Mouse (Mus musculus): ENCODE results near the gene Macrod1.
"Not testable (repeated sequence)": the region's sequence is repeated elsewhere in the genome, so short reads cannot be mapped to it uniquely, and the experiment has no call there.

Macrod1 gene

DNA sequence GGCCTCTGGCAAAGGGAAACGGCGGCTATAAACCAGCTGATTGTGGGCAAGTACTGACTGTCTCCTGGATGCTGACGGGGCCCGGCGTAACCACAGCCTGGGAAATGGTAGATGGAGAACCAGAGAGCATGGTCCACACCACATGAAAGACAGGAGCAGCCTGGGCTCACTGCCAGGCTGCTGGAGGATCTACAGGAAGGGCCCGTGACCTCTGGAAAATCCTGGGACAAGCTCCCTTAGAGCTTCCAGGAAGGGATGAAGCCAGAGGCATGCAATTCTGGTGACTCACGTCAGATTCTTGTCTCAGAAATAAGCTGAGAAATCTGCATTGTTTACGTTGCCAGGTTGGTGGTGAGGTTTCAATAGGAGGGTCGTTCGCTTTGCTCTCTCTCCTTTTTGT is 1.8 kb upstream of the Macrod1 start:
- intact Hi-C loops (cut with DNase I), result no loop called here

DNA sequence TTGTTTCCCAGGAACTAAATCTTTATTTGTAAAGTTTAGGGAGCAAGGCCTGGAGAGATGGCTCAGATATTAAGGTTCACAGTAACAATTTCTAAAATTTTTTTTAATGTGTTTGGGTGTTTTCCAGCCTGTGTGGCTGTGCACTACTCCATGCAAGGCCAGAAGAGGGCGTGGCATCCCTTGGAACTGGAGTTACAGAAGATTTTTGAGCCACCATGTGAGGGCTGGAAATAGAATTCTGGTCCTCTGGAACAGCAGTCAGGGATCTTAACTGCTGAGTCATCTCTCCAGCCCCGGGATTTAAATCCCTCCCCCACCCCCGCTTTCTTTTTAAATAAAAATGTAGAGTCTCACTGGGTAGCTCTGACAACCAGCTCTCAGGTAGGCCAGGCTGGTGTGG is 1.4 kb upstream of the Macrod1 start:
- intact Hi-C loops (cut with DNase I), result no loop called here

DNA sequence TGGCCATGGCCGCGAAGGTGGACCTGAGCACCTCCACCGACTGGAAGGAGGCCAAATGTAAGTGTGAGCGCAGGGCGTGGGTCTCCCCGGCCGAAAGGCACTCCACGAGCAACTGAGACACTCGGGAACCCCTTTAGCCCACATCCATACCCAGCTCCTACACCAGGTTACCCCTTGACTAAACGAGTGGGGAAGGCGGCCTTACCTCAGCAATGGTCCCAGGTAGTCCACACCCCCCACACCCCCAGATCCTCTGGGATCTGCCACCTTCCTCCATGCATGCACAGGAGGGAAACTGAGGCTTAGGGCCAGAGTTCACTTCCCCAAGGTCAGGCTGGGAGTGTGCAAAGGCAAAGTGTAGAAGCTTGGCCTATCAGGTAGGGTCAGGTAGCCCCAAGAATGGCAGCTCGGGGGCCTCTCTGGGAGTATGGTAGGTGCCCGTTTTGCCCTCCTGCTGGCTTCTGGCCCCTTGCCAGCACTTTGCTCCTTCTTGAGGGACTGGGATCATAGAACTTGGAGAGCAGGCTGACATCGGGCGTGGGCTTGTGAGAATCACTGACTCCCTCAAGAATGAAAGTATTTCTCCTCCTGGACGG is 614 bp downstream of the Macrod1 start:
- intact Hi-C loops (cut with DNase I), result no loop called here

DNA sequence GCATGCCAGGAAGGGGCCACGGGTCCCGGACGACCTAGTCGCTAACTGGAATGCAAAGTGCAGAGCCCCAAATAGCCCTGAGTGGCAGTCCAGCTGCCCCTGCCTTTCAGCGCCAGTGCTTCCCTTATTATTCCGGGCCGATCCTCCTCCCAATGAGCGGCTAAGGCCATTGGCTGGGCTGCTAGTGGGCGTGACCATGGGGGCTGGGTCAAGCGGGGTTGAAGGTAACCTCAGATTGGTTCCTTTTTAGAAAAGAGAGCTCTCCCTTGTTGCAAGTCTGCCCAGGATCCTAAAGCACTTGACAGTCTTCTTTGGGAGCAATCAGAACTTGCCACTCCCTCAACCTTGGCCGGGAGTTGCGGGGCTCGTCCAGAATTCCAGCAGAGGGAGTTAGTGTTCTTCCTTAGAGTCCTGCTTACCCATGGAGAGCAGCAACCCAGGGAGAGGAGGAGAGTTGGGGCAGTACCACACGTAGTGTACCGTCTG is 1.2 kb downstream of the Macrod1 start:
- intact Hi-C loops (cut with DNase I), result no loop called here

DNA sequence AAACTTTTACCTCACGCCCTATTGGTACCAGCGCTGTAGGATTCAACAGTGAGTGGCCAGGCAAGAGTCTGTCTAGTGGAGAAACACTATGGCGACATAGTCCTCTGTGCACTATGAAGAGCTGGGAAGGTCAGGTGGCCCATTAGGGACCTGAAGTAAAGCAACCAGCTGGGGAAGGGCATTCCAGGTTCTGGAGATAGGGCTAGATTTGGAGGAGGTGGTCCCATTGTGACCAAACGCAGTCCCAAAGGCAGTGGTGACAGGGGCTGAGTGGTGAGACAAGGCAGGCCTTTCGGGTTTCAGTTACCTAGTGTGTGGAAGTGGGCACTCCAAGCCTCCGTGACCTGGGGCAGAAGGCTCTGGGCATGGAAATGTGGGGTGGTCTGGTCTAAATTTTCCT is 1.9 kb downstream of the Macrod1 start:
- intact Hi-C loops (cut with DNase I), result no loop called here

DNA sequence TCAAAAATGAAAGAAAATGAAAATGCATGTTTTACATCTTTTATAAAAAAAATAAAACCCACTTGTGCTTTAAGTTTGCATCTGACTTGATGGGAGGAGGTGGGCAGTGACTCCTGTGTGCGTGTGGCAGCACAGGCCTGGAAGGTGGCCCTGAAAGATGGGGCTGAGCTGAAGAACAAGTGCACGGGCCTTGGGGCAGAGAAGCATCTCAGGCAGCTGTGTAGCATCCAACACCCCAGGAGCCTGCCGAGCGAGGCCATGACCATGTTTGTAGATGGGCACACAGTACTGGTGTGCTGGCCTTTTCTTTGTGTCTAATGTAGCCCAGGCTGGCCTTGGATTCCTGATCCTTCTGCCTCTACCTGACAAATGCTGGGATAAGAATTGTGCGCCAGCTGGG is 5.5 kb downstream of the Macrod1 start:
- intact Hi-C loops (cut with DNase I), result loop anchor here (10.0 kb wide), 1 partner anchor 353 kb away; the partner anchor contains the start of gene 2700081O15Rik

DNA sequence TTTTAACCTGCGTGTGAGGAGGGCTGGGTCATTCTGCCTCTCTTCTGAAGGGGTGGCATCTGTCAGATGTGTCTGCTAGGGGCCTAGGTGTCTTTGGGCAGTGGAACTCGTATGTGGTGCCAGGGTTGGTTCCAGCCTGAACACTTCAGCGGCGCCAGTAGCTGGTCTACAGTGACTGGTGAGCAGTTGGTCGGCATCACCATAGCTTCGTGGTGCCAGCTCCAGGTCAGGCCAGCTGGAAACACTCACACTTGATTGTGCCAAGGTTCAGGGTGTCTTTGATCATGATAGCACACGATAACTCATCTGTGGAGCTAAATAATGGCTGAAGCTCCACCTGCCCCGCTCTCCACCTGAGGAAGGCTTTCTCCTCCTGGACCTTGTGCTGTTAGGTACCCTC is 6.3 kb downstream of the Macrod1 start:
- intact Hi-C loops (cut with DNase I), result loop anchor here (10.0 kb wide), 1 partner anchor 352 kb away; the partner anchor contains the start of gene 2700081O15Rik

DNA sequence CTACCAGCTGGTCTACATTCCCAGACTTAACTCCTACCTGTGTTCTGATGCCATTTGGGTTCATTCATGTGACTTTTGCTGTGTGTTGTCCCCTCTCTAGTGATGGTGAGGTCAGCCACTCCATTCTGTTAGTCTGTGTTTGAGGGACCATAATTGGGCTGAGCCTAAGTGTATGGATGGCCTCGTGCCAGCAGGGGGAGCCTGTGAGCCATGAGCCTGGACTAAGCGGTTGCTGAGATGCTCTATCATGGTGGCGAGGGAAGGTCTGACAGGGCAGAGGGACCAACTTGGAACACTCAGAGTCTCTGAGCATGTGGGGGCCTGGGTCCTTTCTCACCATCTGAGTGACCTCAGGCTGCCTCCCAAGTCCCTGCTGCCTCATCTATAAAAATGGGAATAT is 8.0 kb downstream of the Macrod1 start:
- intact Hi-C loops (cut with DNase I), result loop anchor here (10.0 kb wide), 1 partner anchor 350 kb away; the partner anchor contains the start of gene 2700081O15Rik

DNA sequence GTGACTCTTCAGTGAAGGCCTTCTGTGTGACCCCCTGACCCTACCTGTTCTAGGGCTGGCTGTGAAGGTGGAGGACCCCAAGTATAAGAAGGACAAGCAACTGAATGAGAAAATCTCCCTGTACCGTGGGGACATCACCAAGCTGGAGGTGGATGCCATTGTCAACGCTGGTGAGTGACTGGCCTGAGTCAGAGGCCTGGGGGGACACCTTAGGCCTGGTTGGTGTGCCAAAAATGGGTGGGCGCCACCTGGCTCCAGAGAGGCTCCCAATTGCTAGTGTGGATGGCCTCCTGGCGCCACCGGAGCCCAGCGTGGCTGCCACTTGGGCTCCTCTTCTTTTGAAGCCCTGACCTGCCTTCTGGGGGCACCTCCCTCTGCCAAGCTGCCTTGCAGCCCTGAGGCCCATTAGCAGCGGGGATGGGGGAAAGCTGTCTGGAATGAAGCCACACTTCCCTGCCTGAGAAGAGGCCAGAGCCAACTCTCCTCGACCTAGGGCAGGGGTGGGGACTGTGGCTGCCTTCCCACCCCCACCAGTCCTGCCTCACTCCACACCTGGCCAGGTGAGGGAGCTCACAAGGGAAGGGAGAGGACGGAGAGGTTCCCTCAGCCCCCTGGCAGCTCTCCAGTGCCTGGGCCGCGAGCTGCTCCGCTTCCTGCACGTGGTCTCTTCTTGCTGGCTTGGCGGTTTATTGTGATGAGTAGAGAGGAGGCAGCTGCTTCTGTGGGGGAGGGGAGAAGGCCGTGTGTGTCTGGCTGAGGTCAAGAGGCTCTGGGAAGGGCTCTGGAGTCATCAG is 9.6 kb downstream of the Macrod1 start:
- intact Hi-C loops (cut with DNase I), result loop anchor here (10.0 kb wide), 1 partner anchor 349 kb away; the partner anchor contains the start of gene 2700081O15Rik

DNA sequence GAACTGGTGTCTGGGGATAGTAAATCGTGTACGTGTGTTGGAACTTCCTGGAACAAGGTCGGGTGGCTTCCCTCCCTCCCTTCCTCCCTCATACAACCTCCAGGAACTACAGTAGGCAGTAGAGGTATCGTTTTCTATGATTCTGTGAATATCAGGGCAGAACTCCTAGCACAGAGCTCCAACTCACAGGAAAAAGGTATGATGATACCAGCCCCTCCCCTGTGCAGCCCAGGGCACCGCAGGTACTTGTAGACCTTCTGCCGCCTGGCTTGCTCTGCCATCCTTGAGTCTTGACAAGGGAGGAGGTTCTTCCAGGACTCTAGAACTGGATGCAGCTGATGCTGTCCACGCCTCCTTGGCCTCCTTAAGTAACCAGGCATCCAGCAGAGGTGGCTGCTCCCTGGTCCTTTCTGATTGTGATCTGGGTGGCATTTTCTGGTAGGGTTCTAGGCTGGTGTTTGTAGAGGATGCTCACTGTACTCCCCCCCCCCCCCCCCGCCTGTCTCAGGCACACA is 10.3 kb downstream of the Macrod1 start:
- intact Hi-C loops (cut with DNase I), result loop anchor here (1.0 to 10.0 kb wide), 2 partner anchors 129 to 348 kb away; partner anchors contain the start of gene 2700081O15Rik

DNA sequence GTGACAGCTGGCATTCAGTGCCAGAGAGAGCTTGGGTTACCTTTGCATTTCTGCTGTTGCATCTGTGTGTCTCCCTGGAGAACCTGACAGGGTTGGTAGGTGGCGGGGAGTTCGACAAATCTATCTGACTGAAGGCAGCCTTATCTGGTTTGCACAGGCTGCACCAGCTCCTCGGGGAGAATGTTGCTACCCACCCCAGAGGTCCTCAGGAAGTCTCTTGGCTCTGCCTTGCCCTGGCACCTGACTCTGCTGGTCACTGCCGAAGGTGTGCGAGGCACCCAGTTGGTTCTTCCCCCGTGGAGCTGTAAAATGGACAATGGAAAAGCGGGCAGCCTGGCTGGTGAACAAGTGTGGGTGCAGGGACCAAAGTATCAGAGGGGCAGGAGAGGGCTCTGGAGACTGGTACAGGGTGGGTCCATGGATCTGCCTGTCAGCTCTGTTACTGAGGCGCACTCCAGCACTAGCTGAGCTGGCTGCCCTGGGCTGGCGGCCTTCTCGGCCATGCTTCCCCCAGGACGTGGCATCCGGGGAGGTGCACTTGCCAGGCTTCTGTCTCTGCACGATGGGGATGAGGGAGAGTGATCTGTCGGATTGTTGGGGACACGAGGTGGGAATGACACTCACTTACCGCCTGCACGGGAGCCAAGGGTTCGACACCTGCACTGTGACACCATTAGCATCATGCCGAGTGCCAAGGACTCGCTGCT is 10.9 kb downstream of the Macrod1 start:
- intact Hi-C loops (cut with DNase I), result loop anchor here (1.0 to 10.0 kb wide), 2 partner anchors 129 to 347 kb away; partner anchors contain the start of gene 2700081O15Rik

DNA sequence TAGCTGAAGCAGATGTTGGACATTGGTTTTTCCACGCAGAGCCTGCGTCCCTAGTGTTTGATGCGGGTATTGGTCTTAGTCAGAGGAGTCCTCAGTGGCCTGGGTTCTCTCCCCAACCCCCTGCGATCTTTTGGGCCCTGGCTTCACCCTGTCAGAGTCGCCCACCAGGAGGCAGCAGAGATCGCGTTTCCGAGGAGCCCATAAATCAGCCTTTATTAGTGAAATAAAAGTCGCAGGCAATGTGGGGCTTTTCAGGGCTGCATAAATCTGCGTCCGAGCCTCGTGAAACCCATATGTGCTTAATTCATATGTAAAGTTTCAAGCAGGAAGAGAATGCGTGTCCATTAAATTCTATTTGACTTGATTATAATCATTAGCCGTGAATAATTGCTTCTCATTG is 11.5 kb downstream of the Macrod1 start:
- intact Hi-C loops (cut with DNase I), result loop anchor here (10.0 kb wide), 1 partner anchor 347 kb away; the partner anchor contains the start of gene 2700081O15Rik

DNA sequence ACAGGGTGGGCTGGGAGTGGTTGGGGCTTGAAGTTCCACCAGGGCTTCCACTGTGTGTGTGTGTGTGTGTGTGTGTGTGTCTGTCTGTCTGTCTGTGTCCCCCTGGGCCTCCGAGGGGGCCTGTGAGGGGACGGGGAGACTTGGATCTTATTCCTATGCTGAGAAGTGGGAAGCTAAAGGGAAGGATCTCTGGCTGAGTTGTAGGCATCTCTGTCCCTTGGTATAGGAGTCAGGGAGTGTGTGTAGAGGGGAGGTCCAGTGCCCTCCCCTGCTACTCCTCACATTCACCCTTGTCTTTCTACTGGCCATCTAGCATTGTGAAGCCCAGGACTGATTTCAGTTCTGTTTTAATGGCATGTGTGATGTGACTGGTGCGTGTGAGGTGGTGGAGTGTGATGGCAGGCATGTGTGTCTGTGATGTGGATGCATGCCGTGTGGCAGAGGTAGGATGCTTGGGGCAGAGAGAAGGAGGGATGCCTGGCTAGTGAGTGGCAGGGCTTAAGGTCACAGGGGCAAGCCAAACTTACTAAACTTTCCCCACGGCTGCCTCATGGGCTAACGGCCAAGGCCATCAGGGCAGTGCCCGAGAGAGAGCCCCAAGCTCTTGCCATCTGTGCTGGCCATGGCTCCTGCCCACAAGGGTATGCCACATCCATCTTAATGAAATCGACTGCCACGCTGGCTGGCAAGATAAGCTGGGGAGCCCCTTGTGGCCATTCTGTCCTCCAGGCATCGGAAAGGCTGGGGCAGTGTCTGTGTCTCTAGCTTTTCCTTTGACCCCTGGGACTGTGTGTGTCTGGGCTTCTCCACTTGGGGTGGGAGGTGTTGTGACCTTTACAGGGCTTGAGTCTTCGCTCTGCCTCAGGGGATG is 12.3 kb downstream of the Macrod1 start:
- intact Hi-C loops (cut with DNase I), result loop anchor here (10.0 kb wide), 1 partner anchor 346 kb away; the partner anchor contains the start of gene 2700081O15Rik

DNA sequence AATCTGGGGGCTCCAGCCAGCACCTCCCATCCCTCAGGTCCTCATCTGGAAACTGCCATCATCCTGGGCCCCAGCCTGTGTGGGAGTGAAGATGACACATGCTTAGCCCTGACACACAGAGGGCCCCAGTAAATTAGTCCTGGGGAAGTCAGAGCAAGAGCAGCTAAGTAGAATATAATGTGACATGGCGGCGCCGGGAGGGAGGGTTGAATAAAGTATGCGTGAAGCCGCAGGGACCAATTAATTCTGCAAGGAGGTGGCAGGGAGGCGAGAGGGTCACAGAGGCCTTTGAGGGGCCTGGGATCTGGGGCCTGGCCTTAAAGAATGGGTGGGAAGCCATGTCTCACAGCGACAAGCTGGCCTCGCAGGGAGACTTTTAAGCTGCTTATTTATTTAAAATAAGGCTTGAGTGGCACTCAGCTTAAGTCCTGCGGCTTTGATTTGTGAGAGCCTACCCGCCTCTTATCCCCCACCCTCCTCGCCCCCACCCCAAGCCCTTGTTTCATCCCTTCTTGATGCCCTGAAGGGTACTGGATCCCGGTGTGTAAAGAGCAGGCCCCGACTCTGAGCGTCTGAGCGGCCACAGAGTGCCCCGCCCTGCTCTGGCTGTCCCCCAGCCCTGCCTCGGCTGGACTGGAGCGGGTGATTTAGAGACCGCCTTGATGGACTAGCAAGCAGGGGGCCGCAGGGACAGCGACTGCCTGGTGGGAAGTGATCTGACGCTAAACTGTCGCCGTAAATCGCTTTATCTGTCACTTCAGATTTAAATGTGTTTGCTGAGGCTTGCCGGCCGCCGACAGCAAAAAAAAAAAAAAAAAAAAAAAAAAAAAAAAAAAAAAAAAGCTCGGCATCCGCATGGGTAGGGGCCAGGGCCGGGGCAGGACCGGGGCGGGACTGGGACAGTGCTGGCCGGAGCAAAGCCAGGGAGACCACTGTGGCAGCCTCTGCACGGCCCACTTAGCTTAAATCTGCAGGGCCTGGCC is 13.5 kb downstream of the Macrod1 start:
- intact Hi-C loops (cut with DNase I), result loop anchor here (5.0 to 10.0 kb wide), 2 partner anchors 37 to 345 kb away; partner anchors contain the start of genes 2700081O15Rik and Flrt1

DNA sequence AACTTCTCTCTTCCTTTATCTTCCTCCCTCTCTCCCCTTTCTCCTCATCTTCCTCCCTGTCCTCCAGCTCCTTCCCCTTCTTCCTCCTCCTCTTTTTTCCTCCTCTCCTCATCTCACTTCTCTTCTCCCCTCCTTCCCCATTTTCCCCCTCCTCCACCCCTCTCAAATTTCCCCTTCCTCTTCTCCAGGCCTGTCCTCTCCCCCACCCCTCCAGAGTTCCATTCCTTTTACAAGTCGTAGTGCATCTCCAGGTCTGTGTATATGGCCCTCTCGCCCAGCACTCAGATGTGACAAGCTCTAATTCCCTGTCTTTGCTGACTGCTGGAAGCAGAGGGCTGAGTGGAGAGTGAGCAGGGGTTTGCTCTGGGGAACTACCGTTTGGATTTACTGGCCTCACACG is 14.2 kb downstream of the Macrod1 start:
- intact Hi-C loops (cut with DNase I), result loop anchor here (5.0 kb wide), 1 partner anchor 37 kb away; the partner anchor contains the start of gene Flrt1

DNA sequence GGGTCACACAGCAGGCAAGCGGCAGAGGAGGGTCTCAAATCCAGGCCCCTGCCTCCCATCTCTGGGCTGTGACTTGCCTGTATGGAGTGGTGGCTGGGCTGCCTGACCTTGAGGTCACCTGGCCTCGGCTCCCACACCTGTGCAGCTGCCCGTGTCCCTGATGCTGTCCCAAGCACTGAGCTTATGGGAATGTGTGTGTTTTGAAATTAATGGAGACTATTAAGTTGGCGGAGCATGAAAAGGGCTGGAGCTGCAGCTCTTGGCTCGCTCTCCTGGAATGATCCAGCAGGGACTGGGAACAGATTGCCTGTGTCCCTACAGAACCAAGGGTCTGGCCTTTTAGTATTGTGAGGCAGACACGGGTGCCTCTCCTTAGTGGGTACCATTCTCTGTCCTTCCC is 15.6 kb downstream of the Macrod1 start:
- intact Hi-C loops (cut with DNase I), result loop anchor here (5.0 kb wide), 1 partner anchor 35 kb away; the partner anchor contains the start of gene Flrt1

DNA sequence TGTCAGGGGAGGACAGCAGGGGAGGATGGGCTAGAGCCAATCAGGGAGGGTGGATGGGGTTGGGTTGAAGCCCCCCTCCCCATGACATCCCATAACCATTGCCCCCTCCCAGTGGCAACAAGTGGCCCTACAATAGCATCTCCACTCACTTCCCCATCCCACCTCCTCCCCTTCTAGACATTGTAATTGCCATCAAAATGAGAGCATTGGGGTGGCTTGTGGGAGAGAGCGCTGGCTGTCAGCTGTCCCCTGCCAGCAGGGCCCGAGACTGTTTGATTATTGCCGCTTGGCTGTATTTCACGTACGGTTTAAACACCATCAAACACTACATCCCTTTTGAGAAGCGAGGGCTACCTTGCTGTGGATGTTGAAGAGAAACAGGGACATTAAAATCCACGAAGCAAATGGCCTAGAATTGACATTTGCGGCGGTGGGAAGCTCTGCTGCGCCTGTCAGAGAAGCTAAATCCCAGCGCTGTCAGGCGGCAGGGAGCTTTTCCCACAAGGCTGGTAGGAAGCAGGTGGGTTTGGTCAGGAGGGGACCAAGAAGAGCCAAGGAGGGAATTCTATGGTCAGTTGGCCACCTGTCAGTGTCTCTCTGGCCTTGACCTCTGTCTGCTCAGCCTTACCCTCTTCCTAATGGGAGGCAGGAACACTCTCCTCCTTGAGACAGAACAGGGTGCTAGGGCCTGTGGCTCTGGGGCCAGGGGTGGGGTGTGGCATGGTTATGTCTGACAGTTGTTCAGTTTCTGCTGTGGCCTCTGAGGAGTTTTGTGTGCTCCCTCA is 17.6 kb downstream of the Macrod1 start:
- intact Hi-C loops (cut with DNase I), result loop anchor here (5.0 kb wide), 1 partner anchor 33 kb away; the partner anchor contains the start of gene Flrt1

DNA sequence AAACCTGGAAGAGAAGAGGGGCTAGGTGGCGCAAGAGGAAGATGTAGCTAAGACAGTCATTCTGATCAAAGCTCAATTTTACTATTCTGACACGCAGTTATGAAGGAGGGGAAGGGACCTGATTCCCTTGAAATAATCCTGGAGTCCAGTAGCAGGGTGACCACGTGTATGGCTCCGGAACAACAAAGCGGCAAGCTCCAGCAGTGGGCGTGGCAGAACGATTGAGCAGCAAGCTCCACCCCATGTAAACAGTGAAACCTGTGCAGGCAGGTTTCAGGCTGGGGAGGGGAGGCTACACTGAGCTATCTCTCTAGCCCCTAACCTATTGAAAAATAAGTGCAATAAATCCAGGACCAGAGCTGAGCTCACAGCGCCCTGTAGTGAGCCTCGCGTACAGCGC is 18.7 kb downstream of the Macrod1 start:
- intact Hi-C loops (cut with DNase I), result not testable (repeated sequence)

Data from adrenal gland (tissue).